Mouse (Mus musculus) kidney, adult 2 months (tissue): Measurements from ENCODE around the gene Lmo7.

ENCODE experiments used
- CTCF ChIP-seq: fragments of 200-500 bp; conservative IDR thresholded peaks from 2 replicates; pipeline ENCODE4 v1.5.1; 2011; ENCODE audit warnings: low read depth, mild to moderate bottlenecking, control low read depth, low read length, moderate library complexity, mixed read lengths; ENCODE audit not compliant: insufficient read depth, insufficient read length
- POLR2A ChIP-seq: fragments of 200-500 bp; IDR thresholded peaks from one replicate; pipeline ENCODE4 v1.6.1; 2011; ENCODE audit warnings: low read depth, low read length, control low read depth

DNA sequence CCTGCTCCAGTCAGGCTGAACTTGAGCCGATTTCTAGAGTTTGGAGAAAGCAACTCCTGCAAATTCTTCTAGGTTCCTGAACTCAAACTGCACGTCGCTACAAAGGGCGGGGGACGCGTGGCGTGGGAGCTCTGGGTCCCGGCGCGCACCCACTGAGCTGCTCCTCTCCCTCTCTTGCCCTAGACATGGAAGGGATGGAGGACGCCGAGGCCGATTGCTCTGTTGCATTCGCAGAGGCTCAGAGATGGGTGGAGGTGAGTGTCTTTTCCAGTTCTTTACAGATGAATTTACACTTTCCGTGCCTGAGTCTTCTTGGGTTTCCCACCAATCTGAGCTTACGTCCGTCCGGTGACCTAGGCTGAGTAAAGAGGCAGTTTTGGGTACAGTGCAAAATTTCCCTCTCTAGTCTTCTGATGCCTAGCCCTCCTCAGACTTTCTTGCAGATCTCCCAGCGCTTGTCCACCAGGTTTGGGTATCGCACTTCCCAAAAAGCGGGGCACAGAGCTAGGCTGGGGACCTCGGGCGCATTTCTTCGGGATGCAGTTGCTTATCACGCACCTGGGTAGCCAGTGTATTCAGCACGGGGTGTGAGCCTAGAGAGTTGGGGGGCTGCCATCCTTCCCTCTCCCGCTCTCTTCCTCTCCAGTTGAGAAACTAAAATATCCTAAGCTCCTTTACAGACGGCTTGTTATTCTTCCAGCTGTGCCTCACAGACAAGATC, 375 bp downstream of the Lmo7 start:
- no peak for TF ChIP-seq CTCF
- no peak for TF ChIP-seq POLR2A
